Mouse (Mus musculus) megakaryocyte, embryonic 14.5 days (primary cell): ENCODE measurements around the gene Cmas. TPM values are rescaled to one million over a fixed set of nuclear protein-coding genes. Genes with fewer than 3 reads are reported as not detected.

Source experiments
- H3K27me3 ChIP-seq: replicated peaks from 2 replicates; pipeline ENCODE3; 2012; ENCODE audit warnings: inconsistent platforms
- H3K36me3 ChIP-seq: replicated peaks from 2 replicates; pipeline ENCODE3; 2012; ENCODE audit warnings: low read length, inconsistent platforms, mixed read lengths
- H3K4me1 ChIP-seq: 2 replicates; pipeline ENCODE4 v1.6.1; 2012; ENCODE audit warnings: inconsistent platforms
- H3K4me3 ChIP-seq: replicated peaks from 2 replicates; pipeline ENCODE3; 2012; ENCODE audit warnings: moderate library complexity, mild to moderate bottlenecking, inconsistent platforms
- H3K9me3 ChIP-seq: 2 replicates; pipeline ENCODE4 v1.6.1; 2012; ENCODE audit warnings: inconsistent platforms
- FLI1 ChIP-seq: IDR thresholded peaks from 2 replicates; pipeline ENCODE4 v1.6.1; 2012; ENCODE audit warnings: low read length, inconsistent platforms, mixed read lengths
- GATA1 ChIP-seq: IDR thresholded peaks from 3 replicates; pipeline ENCODE4 v1.6.1; 2012; ENCODE audit warnings: mixed read lengths, low read length, inconsistent platforms, borderline replicate concordance
- polyA plus RNA-seq: library from polyadenylated mRNA; stranded (reverse); fragments of >175 nt; gene quantifications from 2 replicates; pipeline ENCODE4 v1.2.3, GENCODE M21; 2012; ENCODE audit warnings: low replicate concordance; ENCODE audit not compliant: insufficient read depth

The Cmas gene
- polyA plus RNA-seq, 1 experiment, result 176 TPM

DNA sequence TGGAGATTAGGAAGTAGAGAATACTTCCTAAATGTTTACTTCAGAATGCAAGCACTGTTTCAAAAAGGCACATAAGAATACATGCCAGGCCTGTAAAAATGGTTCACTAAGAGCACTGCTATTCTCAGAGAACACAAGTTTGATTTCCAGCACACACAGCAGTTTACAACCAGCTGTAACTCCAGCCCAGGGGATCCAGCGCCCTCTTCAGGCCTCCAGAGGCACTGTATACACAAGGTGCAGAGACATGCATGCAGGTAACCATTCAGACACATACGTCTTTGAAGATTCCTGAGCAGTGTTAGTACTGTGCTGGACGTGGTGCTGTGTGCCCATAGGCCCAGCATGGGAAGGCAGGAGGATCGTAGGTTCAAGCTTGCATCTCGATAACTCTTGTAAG lies 17.1 kb downstream of the Cmas start:
- peaks cover 97% of the 10 kb centered on the region for H3K36me3 ChIP-seq
- no peak for TF ChIP-seq FLI1
- no peak for TF ChIP-seq GATA1
- H3K27me3 ChIP-seq, result no peaks in the 10 kb centered on the region
- no peak overlapping the region for H3K4me3 ChIP-seq
- peaks cover 95% of the 10 kb centered on the region for H3K4me1 ChIP-seq
- no peaks in the 10 kb centered on the region for H3K9me3 ChIP-seq

DNA sequence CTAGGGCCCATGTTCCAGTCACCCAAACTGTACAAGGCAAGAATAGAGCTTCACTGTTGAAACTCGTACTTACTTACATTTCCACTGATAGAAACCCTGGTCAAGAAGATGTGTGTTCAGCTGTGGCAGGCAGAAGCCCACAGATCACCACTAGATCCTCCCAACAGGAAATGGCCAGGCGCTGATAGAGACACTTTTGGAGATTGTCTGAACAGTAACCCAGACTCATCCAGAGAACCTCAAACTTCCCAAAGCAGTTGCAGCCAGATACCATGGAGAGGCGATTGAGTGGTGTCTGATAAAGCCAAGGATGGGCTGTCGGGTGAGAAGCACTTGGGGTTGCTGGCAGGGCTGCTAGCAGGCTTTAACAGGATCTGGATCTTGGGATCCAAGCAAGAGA lies 20.4 kb downstream of the Cmas start:
- Histone ChIP-seq H3K9me3 (no peaks in the 10 kb centered on the region), H3K27me3 (no peaks in the 10 kb centered on the region), H3K4me3 (no peak overlapping the region), H3K36me3 (peaks cover 82% of the 10 kb centered on the region), H3K4me1 (peaks cover 90% of the 10 kb centered on the region)
- TF ChIP-seq FLI1 (no peak), GATA1 (no peak; the same call in 2 of the 3 replicates)

DNA sequence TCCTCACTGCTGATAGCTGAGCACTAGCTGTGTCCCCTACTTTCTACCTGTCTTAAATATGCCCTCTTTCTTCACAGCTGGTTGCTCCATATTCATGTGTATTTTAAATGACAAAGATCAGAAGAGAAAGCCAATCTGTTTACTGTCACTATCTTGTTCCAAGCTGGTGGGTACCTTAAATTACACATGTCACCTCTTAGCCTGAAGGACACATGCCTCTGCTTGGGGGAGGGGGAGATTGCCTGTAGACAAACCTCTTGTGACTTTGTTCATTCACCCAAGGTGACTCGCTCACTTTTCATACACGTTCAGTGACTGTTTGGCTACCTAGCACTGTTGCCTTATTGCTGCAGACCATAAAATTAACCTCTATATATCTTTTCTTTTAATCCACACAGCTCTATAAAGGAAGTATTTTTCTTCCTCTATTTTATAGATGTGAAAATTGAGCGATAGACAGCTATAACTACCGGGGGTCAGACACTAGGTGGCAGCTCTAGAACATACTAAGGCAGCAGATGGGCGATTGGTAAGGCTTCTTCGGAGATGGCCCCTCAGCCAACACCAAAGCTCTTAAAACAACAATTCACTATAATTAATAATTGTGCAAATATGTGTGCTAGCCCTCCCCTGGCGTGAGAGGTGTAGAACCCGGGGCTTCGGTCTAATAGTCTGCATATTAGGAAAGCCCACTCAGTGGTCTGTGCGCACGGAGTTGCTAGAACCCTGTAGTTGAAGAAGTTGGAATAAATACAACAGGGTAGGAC lies 22.7 kb downstream of the Cmas start:
- Histone ChIP-seq H3K4me1 (peaks cover 79% of the 10 kb centered on the region), H3K9me3 (no peaks in the 10 kb centered on the region), H3K36me3 (peaks cover 69% of the 10 kb centered on the region), H3K4me3 (no peak overlapping the region), H3K27me3 (no peaks in the 10 kb centered on the region)
- no peak for TF ChIP-seq GATA1
- TF ChIP-seq FLI1, result no peak

GRCm38 (mm10) chr6:142779812-142780573 lies 23.5 kb downstream of the Cmas start:
- H3K4me3 ChIP-seq, result no peak overlapping the region
- no peak for TF ChIP-seq FLI1
- TF ChIP-seq GATA1, result no peak

GRCm38 (mm10) chr6:142780574-142781033 lies 24.1 kb downstream of the Cmas start:
- peaks cover 66% of the 10 kb centered on the region for H3K4me1 ChIP-seq
- H3K9me3 ChIP-seq, result no peaks in the 10 kb centered on the region
- TF ChIP-seq GATA1 (no peak), FLI1 (no peak)
- peaks cover 56% of the 10 kb centered on the region for H3K36me3 ChIP-seq
- H3K27me3 ChIP-seq, result no peaks in the 10 kb centered on the region
- no peak overlapping the region for H3K4me3 ChIP-seq

More at GRCm38 (mm10) chr6:142779812-142780573, 23.5 kb downstream of the Cmas start:
- peaks cover 62% of the 10 kb centered on the region for H3K36me3 ChIP-seq
- H3K4me1 ChIP-seq, result peaks cover 72% of the 10 kb centered on the region
- no peaks in the 10 kb centered on the region for H3K27me3 ChIP-seq
- H3K9me3 ChIP-seq, result no peaks in the 10 kb centered on the region

GRCm38 (mm10) chr6:142781286-142781685 lies 24.8 kb downstream of the Cmas start:
- Histone ChIP-seq H3K9me3 (no peaks in the 10 kb centered on the region), H3K27me3 (no peaks in the 10 kb centered on the region), H3K4me1 (peaks cover 59% of the 10 kb centered on the region), H3K4me3 (no peak overlapping the region), H3K36me3 (peaks cover 49% of the 10 kb centered on the region)
- TF ChIP-seq FLI1 (no peak), GATA1 (no peak)

GRCm38 (mm10) chr6:142785343-142785742 lies 28.9 kb downstream of the Cmas start:
- Histone ChIP-seq H3K4me3 (no peak overlapping the region), H3K36me3 (peaks cover 16% of the 10 kb centered on the region), H3K27me3 (peaks cover 2% of the 10 kb centered on the region), H3K4me1 (peaks cover 26% of the 10 kb centered on the region), H3K9me3 (no peaks in the 10 kb centered on the region)
- TF ChIP-seq FLI1, result no peak
- no peak for TF ChIP-seq GATA1

DNA sequence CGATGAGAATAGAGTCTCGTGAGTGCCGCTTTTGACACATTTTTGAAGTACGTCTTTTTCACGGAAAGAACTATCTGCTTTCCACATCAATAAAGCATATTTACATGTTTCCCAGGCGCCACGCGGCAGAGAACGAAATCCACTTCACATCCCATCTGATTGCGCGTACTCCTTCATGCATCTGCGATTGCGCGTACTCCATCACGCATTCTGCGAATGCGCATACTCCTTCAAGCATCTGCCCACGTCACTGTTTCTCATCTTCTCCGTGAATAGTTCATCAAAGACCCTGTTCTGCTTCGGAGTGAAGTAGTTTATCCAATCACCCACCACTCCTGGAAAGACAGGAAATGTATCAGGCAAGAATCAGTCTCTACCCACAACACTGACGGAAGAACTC lies 29.6 kb downstream of the Cmas start:
- peaks cover 21% of the 10 kb centered on the region for H3K4me1 ChIP-seq
- no peak overlapping the region for H3K4me3 ChIP-seq
- no peaks in the 10 kb centered on the region for H3K9me3 ChIP-seq
- no peak for TF ChIP-seq FLI1
- TF ChIP-seq GATA1, result no peak
- peaks cover 15% of the 10 kb centered on the region for H3K36me3 ChIP-seq
- peaks cover 2% of the 10 kb centered on the region for H3K27me3 ChIP-seq

- H3K9me3 ChIP-seq, result no peaks in the 10 kb centered on the region
- TF ChIP-seq GATA1 (no peak), FLI1 (no peak)
- H3K4me1 ChIP-seq, result peaks cover 12% of the 10 kb centered on the region
- no peak overlapping the region for H3K4me3 ChIP-seq
- H3K27me3 ChIP-seq, result peaks cover 2% of the 10 kb centered on the region
- no peaks in the 10 kb centered on the region for H3K36me3 ChIP-seq
Measured at GRCm38 (mm10) chr6:142788042-142788987, 31.8 kb downstream of the Cmas start.
